Mouse (Mus musculus) embryonic fibroblast, embryonic 13.5 days (primary cell): ENCODE measurements around the gene Mnx1.

Experiments
- CTCF ChIP-seq: IDR thresholded peaks from 2 replicates; pipeline ENCODE4 v1.5.1; 2011; ENCODE audit warnings: mild to moderate bottlenecking, control low read depth, low read length, moderate library complexity, borderline replicate concordance; ENCODE audit not compliant: insufficient read depth
- POLR2A ChIP-seq: IDR thresholded peaks from 2 replicates; pipeline ENCODE4 v1.6.1; 2011; ENCODE audit warnings: low read depth, mild to moderate bottlenecking, control low read depth, low read length, moderate library complexity

GRCm38 (mm10) chr5:29476021-29476420 lies 2.2 kb downstream of the Mnx1 start:
- TF ChIP-seq CTCF, result no peak
- no peak for TF ChIP-seq POLR2A
